Mouse (Mus musculus) frontal cortex, adult 2 months (tissue): ENCODE data around the gene Creld2. TPM values are rescaled to one million over a fixed set of nuclear protein-coding genes. Genes with fewer than 3 reads are reported as not detected.

Experiments
- DNase-seq, 2 experiments: peaks; one replicate each; pipeline ENCODE4 v3.0.0; 2022; ENCODE audit warnings: low spot score in 1 of 2; ENCODE audit errors: extremely low spot score in 1 of 2
- polyA plus RNA-seq: library from polyadenylated mRNA; depleted of rRNA; stranded (reverse); fragments of >200 nt; gene quantifications from 2 replicates; pipeline ENCODE4 v1.2.3, GENCODE M21; 2012

Creld2 gene
- polyA plus RNA-seq, 1 experiment, result 24.1 TPM

DNA sequence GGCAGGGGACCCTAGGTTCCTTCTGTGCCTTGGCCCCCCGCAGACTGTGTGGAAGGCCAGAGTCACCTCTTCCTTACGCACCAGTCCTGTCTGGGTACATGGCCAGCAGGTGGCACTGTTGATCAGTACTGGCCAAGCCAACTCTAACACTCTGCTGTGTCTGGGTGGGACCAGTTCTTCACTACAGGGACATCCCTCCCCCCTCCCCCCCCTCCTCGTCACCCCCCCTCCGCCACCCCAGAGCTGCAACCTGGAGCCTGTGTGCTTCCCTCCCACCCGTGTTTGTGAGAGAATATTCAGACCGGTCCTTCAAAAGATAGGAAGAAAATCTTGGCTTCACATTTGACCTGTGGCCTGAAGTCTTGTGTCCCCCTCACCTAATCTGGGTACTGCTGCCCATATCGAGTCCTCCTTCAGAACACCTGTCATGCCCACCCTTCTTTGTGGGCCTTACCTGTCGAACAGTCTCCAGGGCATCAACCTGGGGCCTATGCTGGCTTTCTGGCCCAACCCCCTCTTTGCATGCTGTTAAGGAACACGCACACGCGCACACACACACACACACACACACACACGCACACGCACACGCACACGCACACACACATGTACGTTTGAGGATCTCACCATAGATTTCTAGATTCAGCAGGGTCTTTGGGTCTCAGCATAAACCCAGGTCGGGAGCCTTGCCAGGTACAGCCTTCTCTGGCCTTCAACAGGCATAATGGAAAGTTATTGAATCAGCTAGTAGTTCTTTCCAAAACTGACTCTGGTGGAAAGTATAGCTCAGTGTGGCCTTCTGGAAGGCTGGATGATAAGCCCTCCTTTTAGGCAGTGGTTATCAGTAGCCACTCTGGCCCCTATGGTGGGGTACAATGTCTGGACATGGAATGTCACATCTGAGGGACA is 9.6 kb downstream of the Creld2 start:
- peak in 1 of 2 experiments; percentile 94 for DNase-seq

DNA sequence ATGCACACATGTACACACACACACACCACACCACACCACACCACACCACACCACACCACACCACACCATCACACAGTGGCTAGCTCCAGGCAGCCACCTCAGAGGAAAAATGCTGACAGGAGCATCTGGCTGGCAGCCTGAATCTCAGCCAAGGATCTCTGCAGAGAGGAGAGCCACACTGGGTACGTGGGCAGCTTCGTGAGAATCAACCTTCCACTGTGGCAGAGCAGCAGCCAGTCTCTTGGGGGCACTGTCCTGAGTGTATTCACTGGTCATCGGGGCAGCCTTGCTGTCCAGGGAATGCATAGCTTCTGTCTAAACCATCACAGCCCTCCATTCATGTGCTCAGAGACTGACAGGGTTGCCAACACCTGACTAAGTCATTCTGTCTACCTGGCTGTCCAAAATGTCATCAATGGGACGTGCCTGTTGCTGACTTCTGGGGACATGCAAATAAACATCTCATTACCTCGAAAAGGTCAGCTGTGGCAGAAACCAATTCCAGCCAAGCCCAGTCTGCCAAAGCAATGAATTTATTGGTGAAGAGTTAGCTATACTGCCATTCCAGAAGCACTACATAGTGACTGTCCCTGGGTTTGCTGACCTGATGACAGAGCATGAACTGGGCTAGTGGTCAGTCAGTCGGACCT is 10.5 kb downstream of the Creld2 start:
- peak in 1 of 2 experiments; percentile 60 for DNase-seq

DNA sequence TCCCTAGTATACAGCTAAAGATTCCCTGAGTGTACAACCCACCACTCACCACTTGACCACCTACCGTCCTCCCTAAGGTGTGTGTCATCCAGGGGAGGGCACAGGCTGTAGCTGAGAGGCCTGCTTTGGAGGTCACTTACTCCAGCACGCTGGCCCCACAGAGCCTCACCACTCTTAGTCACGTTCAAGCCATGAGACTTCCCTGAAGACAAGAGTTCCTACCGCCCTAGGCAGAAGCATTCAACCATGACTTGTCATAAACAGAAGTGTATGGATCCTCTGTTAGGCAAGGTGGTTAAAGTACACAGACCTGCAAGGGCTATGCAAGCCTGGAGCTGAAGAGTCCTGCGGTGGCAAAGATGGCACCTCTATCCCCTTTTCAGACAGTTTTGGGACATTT is 11.2 kb downstream of the Creld2 start:
- DNase-seq, result no peak

DNA sequence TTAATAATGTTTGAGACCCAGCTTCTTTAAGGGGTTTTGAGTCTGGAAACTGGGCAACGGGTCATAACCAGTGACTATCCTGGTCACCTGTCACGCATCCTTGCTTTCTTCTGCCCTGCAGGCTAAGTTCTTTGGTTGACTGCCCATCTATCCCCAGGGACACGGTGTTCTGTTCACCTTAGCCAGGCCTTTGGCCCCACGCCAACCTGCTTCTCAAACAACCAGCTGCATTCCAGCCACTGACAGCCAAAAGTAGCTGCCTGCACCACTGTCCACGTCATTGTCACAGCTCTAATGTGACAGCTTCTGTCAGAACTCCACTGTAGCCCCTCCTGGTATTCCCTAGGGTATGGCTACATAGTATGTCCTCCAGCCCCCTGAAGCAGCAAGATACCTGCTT is 12.0 kb downstream of the Creld2 start:
- DNase-seq, result no peak

DNA sequence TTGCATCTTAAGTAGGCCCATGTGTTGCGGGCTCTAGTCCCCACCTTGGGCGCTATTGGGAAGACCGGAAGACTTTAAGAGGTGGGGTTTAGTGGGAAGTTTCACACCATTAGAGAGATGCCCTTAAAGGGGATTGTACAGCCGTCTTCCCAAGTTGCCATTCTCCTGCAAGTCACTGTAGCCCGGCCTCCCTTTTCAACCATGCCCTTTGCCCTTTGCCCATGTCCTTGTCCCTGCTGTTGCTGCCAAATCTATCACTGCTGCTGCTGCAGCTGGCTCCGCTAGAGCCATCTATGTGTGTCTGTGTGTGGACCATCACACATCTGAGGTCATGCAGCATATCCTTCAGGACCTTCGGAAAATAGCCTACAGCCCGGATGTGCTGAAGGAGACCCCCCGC is 13.1 kb downstream of the Creld2 start:
- DNase-seq, result no peak

DNA sequence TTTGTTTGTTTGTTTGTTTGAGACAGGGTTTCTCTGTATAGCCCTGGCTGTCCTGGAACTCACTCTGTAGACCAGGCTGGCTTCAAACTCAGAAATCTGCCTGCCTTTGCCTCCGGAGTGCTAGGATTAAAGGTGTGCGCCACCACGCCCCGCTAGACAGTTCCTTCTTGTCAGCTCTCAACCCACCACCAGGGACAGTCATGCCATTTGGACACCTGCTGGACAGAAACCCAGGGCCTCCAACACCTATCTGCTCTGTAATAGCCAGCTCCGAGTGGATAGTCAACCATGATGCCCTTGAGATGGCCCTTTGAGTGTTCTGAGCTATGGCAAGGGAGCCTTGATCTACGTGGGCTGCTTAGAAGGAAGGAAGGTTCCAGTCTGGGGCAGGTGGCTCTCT is 16.6 kb downstream of the Creld2 start:
- no peak for DNase-seq

DNA sequence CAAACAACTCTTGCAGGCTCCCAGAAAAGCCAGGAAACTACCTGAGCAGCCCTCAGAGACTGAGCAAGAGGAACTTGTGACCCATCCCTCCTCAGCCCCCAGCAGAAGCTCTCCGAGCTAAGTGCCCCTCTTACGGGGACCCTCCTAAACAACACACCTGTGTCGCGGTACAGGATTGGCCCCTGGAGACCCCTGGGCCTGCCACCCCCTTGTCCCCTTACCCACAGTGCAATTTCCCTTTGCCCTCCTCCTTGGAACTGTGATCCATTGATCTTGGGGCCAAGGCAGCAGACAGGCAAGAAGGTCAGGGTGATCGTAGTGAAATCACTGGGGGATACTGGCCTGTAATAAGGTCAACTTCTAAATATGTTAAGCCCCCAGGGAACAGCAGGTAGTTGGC is 17.1 kb downstream of the Creld2 start:
- no peak for DNase-seq

DNA sequence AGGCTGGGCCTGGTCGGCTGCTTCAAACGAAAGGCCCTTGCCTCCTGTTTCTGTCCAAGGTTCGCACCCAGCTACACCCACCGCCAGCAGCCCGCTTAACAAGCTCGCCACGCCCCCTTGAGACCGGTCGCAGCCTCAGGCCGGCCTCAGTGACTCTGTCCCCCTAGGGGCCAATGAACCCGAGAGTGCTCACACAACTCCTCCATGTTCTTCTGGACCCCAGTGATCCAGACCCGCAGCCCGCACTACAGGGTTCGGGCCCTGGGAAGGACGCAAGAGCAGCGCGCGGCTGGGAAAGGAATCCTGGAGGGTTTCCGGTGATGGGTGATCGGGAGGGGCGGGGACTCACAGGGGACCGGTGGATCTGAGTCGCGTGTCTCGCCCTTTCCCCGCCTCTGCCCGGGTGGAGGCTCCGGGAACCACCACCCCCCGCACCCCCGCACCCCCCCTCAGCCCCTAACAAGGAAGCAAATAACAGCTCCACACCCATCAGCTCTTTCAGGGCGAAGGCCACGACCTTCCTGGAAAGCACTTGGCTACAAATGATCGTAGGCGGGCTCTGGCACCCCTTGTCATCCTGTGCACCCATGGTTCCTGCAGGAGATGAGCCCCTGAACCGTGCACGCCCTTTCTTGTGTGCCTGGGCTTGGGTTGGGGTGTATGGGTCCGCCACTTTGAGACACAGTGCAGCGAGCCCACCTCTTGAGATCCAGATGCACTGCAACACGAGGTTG is 17.9 kb downstream of the Creld2 start:
- peak in 1 of 2 experiments; percentile 61 for DNase-seq

DNA sequence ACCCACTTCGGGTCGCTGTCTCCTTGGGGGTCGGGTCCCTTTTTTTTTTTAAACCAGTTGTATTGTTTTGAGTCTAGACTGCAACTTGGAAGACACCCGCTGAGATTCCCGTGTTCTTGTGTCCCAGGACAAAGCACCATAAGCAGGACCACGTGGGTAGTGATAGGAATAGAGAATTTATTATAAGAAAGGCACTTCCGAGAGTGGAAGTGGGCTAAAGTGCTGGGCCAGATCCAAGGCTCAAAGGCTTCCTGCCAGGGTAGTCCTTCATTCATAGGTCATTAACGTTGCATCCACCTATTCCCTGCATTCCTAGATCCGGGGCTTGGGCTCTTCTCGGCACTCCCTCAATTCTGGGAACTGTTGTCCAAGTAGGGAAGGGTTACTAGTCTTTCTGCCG is 18.5 kb downstream of the Creld2 start:
- DNase-seq, result no peak

DNA sequence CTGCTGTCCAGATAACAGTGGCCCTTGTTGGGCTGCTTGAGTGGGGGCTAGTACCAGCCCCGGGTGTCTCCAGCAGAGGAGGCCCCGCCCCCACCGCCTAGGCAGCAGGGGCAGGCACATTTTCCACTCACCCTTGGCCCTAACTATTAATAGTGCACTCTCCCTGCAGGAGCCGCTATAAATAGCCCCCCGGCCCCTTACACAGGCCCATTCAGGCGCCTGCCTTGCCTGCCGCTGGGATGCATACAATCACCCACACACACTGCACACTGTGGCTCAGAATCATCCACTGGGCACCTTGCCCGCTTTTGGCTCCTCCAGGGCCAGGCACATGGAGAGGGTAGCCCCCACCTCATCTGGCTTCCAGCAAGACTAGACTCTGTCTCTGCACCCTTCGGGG is 19.8 kb downstream of the Creld2 start:
- DNase-seq, result peak; percentile 64 to 76

DNA sequence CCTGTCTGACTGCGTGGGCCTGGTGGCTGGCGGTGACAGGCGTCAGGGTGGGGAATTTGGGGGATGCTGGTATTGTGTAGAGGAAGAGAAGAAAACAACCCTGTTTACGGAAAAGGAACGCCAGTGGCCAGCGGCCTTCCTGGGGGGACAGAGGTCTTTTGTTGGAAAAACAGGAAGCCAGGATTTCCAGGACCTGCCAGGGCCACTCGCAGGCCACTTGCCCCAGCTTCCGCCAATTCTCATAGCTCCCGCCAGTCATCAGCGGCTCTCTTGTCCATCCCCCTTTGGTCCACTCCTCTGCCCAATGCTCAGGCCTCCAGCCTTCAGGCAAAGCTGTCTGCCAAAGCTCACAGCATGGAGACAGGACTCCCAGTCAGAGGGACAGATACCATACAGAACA is 20.7 kb downstream of the Creld2 start:
- DNase-seq, result no peak

DNA sequence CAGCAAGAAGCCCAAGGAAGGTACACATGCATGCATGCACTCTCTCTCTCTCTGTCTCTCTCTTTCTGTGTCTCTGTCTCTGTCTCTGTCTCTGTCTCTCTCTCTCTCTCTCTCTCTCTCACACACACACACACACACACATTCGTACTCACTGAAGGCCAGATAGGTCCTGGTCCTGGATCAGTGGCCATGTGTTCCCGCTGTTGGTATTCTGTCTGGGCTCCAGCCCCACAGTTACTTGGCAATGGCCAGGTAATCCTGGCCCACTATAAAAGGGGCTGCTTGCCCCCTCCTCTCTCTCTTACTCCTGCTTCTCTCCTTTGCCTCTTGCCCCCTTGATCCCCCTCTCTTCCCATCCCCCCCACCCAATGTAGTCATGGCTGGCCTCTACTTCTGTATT is 21.7 kb downstream of the Creld2 start:
- no peak for DNase-seq

DNA sequence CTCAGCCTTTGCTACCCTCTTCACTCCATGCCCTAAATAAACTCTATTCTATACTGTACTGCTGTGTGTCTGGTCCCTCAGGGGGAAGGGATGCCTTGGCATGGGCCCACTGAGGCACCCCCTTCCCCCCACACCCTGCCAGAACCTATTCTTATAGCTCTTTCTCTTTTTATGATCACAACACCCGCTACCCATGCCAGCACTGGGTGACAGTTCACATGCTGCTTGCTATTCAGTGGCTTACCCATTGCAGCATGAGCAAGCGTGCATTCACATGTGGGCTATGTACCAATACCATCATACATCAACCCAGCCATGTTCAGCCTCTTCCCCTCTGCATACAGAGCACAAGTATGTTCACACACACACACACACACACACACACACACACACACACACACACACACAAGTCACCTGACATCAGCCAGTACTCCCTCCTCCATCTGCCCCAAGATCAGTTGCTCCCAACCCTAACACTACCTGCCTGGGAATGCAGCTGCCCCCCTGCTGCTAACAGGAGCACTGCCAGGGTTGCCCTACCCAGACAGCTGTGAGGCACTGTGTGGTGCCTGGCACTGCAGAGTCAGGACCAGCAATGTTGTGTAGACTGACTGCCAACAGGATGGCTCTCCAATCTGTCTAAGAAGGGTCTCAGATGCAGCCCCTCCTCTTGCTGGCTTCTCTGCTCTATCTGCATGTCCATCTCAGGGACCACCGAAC is 22.3 kb downstream of the Creld2 start:
- DNase-seq, result no peak

DNA sequence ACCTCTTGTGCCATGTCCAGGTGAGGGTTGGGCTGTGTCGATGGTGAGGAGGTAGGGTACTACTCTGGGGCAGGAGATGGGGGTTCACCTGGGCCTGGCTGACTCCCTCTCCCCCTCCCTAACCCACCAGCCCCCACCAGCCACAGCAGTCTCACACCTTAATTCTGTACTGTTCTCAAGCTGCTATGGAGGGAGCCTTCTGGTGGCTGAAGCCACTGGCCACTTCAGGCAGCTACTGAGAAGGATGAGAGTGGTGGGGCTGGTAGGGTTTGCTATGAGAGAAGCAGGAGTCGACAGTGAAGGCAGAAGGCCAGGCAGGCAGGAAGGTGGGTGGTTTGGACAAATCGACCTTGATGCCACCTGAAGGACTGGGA is 22.8 kb downstream of the Creld2 start:
- DNase-seq, result no peak

DNA sequence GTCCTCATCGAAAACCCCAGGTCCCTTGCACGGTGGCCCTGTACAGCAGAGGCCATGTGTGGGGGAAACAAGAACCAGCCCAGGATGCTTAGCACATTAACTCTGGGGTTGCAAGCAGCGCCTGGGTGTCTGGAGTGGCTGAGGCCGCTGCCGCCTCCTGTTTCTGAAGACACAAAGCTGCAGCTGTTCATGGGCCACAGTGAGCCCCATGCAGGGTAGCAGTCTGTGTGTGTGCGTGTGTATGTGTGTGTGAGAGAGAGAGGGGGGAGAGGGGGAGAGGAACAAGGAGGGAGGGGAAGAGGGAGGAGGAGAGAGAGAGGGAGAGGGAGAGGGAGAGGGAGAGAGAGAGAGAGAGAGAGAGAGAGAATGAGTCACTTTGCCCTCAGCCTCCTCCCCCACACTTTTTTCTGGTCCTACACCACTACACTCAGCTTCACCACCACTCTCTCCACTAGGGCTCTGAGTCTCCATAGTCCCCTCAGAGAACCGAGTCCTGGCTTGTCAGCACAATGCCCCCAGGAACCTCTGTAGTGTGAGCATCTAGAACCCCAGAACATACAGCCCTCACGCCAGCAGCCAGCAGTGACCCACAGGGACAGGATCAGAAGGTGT is 24.1 kb downstream of the Creld2 start:
- DNase-seq, result no peak

DNA sequence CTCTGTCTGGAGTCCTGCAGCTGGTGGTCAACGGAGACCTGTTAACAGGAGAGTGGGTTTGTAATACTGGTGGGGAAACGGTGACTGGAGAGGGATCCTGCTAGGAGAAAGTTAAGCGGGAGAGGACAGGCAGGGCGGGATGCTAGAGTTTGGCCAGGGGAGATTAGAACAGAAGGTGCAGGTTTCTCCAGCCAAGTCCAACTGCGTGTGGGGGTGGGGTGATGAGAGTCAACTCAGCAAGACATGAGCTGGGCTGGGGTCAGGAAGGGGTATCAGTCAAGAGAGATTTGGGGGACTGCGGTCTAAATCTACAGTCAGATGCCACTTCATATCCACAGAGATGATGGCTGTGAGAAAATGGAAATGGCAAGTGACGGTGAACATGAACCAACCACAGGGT is 25.5 kb downstream of the Creld2 start:
- DNase-seq, result no peak

DNA sequence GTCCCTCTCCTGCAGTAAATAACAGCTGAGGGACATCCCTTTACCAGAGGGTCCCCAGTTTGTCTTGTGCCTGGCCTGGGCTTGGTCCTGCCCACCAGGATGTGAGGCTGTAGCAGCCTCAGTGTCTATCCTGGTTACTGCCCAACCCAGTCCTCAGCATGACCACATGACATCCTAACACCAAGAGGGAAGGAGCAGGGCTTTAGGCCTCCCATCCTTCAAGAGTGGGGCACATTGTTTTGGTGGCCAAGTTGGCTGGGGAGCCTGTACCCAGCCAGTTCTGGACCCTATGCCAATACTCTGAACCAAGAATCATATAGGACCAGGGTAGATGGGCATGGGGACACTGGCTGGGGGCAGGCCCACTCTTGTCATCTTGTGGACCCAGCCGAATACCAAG is 29.2 kb downstream of the Creld2 start:
- no peak for DNase-seq

DNA sequence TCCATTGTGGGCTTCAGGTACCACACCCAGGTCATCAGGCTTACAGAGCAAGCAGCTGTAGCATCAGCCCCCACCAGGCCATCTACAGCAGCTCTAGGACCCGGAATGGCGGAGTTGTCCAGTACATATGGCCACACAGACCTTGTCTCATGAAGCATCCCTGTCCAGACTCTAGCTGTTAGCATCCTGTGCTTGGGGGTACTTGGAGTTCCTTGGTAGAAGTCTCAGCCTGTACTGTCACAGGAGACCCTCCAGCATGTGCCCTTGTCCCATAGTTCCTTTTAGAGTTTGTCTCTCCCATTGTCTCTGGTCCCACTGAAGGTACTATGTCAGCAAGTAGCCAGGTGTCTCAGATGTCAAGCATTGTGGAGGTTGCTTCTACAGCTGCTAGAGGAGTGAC is 30.2 kb downstream of the Creld2 start:
- DNase-seq, result no peak

DNA sequence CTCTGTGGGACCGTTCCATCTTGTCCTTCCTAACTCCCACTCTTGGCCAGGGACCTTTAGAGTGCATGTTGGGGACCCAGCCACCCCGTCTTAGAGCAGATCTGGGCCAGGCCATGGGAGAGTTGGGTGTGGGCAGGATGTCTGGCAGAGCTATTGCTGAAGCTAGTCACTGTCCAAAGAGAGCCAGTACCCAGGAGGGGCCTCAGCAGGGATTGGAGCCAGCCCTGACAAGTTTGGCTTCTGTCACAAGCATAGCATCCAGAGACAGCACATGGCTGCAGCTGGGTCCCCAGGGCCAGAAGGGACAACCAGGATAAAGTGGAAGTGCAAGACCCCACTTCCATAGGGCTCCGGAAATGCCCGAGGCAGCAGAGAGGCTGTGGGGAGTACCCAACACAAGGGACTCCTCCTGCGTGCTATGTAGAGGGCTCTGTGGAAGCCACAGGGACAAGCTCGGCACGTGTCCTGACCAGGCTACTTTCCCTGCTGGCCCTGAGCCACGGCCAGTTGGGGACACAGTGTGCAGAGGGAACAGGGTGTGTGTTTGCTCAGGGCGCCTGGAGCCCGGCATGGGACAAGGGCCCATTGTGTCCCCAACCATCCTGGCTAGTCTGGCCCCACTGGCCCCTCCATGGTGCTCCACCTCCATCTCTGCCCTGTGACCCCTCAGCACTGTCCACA is 30.8 kb downstream of the Creld2 start:
- peak; percentile 67 to 75 for DNase-seq

DNA sequence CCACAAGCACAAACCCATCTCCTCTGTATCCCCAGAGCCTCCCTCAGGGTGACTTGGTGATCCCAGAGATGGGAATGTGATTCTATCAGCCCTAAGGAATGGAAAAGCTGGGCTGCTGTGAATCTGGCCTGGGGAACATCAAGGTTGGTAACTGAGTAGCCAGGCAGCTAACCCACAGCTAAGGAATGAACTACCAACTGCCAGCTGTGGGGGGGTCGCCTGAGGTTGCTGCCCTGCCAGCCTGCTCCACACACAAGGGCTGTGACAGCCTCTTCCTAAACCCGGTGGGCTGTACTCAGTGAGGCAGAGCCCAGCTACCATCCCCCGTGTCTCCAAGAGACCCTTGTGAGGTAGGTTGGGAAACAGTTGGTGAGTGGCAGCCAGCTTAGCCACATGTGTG is 31.6 kb downstream of the Creld2 start:
- DNase-seq, result no peak
